Mouse (Mus musculus): ENCODE results near the gene Egfr.

Egfr gene

DNA sequence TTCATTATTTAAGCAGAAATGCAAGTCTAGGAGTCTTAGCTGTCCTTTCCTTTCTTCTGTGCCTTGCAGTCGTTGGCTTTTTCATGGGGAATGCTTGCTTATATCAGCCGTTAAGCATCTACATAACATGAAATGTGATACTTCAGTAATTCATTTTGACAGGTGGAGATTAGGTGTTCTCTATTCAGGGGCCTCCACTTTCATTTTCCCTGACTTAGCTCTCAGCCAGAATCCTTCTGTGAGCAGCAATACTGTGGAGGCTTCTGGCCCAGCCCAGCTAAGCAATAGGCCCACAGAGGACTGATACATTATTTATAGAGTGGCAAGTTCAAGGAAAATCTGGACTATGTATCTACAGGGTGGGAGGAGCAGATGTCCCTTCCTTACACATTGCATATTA, 25.0 kb downstream of the Egfr start:
- no peak for DNase-seq (ENCODE audit: low spot score in 2 of 2)

DNA sequence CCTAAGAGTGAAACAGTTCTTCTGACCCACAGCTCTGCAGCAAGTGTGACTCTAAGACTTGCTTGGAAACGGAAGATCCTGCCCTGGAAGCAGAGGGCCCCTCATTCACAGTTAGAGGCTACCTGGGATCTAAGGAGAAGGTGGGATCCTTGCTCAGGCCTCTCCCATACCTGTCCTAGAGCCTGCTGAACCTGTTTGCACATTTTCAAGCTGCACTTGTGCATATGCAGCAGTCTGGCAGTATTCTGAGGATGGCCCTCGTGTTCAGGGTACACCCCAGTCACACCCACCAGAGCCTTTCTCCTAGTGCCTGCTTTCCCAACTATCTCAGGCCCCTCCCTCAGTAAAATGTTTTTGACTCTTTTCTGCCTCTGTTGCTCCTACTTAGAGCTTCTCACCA, 29.6 kb downstream of the Egfr start:
- DNase-seq (ENCODE audit: low spot score in 2 of 2): no peak

DNA sequence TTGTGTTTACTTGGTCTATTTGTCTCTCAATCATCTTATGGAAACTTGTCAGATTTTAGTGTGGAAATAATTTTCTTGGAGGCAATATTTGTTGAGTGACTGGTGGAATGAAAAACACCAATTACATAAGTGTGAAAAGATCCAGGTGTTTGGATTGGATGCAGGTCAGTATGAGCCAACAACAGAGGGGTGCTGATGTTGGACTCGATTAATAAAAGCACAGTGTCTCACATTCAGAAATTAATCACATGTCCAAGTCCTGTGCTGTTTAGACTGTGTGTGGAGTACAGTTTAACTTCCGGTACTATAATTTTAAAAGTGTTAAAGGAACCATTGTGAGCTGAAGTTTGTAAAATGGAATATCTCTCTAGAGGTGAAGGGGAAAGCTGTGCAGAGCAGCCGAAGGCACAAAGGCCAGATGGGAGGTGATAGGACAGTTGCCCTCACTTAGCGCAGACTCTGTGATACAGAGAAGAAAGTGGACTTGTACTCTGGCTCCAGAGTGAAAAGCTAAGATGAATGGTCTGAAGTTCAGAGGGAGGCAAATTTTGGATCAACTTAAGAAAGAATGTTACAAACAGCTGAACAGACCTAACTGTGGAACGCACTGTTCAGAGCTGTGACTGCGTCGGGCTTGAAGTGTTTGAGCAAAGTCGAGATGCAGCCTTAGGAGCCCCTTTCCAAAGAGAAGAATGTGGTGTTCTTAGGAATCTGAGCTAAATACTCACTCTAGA, 32.1 kb downstream of the Egfr start:
- no peak for DNase-seq (ENCODE audit: low spot score in 2 of 2)

DNA sequence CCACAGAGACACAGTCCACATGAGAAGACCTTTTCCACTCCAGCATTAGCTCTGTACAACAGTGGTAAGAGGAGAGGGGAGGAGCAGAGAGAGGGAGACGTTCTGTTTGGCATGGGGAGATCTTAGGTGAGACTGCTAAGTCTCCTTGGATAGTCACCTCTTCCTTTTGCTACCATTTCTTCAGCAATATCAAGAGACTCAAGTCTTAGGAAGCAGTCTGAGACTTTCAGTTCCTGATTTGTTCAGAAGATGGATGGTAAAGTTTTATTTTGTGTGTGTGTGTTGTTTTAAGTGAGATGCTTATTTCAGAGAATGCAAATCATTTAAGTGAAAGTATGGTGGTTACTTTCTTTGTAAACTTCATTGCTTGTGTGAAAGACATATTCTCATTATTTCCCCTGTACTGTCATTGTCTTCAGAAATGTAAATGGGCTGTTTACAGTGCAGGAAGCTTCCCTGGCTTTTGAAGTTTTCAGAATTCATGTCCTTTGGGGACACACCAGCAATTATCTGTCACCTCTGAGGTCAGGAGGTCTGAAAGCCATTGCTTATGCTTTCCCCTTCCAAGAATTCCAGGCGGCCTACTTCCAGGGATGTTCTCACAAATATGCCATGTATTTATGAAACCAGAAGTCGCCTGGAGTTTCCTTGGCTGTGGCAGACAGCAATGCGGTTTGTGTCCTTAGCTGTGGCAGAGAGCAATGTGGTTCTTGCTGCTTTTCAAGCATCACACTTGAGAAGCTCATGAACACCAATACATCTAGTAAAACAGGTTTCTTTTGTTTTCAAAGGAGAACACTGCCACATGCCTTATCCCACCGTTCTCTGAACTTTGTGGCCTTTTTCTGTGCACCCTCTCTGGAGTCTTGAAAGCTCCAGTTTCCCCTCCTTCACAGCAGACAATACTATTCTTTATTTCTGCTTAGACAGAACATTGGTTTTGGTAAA, 40.9 kb downstream of the Egfr start:
- DNase-seq (ENCODE audit: low spot score in 2 of 2): no peak

DNA sequence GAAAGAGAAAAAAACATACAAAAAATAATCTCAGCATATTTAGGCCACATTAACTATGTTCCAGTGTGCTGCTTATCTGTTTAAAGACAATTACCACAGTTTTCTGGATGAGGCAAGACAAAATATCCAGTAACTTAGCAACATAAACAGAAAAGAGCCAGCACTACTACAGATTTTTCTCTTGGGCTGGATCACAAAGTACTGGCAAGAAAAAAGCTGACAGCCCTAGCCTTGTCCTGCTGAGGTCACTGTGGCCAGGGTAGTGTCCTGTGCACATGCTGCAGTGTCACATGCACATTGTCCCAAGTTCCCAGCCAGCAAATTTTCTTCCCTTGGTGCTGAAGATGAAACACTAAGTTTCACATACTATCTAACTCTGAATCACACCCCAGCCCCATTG, 43.0 kb downstream of the Egfr start:
- DNase-seq (ENCODE audit: low spot score in 2 of 2): no peak

DNA sequence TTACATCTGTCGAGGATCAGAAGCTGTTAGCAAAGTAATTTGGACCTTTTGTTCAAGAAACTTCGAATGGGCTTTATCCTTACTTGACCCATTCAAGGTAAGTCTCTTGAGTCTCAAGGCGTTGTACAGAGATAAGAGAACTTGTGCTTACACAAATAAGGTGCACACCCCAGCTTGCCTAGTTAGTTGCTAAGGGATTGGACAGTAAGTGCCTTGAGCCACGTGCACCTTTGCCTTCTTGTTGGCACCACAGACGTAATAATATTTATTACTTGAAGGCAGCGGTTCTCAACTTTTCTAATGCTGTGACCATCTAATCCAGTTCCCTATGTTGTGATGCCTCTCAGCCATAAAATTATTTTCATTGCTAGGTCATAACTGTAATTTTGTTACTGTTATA, 43.5 kb downstream of the Egfr start:
- no peak for DNase-seq (ENCODE audit: low spot score in 2 of 2)

DNA sequence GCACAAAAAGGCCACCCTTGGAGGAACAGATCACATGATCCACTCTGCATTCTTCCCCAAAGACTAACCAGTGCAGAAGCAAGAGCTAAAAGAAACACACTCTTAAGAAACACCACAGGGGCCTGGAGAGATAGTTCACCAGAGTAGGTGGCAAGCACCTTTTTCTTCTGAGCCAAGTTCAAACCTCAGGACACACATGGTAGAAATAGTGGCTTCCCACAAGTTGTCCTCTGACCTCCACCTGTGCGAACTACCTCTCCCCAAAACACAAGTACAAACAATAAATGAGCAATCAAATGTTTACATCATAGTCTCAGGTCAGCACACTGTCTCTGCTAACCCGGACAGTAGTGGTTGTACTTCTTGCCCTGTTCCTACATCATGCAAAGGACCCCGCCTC, 45.5 kb downstream of the Egfr start:
- no peak for DNase-seq (ENCODE audit: low spot score in 2 of 2)

DNA sequence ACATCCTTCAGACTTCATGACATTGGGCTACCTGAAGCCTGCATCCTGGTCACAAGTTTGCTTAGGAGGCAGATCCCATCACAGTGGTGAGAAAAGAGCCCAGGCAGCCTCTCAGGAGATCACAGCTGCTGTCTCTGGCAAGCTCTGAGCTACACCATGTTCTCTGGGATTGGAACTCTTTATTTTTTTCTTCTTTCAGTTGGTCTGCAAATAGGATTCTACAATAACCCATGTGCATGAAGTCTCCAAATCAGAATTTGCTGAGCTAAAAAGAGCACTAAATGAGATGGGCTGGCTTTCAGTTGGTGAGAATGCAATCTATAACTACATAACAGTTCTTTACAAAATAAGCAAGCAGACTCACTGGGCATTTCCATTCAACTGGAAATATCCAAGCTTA, 46.1 kb downstream of the Egfr start:
- DNase-seq (ENCODE audit: low spot score in 2 of 2): no peak

DNA sequence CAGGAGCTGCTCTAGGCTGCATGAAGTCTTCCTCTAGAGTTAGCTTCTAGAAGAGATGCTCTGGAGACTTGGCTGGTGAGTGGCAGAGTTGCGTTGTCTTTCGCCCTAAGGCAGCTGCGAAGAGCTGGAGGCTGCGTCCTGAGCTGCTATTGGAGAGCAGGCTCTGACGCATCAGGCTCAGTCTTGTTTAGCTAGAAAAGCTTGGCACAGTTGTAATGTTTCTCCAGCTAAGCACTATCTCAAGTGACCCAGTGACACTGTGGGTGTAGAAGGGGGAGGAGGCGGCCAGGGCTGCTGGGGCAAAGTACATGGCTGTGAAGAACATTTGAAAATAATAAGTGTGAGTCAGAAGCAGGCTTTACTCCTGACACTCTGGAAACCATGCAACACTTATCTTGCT, 48.5 kb downstream of the Egfr start:
- DNase-seq (ENCODE audit: low spot score in 2 of 2): peak in 1 of 2 experiments; percentile 1

DNA sequence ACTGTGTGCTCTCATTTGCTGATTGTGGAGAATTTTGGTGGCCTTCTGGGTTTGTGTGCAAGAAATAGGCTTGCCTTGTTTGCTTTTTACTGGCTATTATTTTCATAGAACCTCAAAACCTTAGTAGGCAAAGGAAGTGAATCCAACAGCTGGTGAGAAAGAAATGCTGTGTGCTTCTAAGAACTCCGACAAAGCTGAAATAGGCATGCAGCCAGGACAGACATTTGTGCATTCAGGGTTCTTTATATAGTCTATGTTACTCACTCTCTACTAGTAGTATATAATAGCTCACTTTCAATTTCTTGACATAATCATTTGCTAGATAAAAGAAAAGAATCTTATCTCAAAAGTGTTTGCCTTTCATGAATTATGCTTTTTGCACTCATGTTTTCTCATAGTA, 50.7 kb downstream of the Egfr start:
- DNase-seq (ENCODE audit: low spot score in 2 of 2): no peak

DNA sequence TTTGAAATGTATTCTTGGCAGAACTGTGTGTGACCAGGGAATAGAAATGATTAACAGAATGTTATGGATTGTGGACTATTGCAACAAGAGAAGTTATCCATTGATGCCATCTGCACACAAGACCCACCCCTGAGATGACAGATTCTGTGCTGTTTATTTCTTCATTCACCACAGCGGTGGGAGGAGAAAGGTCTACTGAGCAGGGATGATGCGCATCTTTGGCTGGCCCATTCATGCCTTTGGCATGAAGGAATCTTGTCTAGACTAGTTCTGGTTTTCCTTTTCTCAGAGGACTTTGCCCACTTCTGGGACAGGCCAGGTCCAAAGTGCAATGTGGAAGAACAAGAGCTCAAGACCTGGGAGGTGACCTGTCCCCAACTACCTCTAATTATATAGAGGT, 52.0 kb downstream of the Egfr start:
- DNase-seq (ENCODE audit: low spot score in 2 of 2): no peak

DNA sequence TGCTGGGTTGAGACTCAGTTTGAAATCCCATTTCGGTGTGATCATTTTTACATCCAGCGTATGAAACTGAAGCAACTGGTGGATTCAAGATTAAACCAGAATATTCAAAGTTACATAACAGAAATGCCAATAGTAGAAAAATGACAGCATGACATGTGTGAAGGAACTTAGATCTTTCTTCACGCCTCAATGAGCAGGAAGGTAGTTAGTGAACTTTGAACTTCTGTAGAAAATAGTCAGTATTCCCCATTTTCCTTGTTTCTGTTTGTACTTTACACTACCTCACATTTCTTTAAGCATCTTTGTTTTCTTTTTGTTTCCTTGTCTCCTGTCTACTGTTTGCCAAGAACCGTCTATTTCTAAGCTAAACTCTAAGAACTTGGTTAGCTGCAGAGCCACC, 53.9 kb downstream of the Egfr start:
- DNase-seq (ENCODE audit: low spot score in 2 of 2): no peak

DNA sequence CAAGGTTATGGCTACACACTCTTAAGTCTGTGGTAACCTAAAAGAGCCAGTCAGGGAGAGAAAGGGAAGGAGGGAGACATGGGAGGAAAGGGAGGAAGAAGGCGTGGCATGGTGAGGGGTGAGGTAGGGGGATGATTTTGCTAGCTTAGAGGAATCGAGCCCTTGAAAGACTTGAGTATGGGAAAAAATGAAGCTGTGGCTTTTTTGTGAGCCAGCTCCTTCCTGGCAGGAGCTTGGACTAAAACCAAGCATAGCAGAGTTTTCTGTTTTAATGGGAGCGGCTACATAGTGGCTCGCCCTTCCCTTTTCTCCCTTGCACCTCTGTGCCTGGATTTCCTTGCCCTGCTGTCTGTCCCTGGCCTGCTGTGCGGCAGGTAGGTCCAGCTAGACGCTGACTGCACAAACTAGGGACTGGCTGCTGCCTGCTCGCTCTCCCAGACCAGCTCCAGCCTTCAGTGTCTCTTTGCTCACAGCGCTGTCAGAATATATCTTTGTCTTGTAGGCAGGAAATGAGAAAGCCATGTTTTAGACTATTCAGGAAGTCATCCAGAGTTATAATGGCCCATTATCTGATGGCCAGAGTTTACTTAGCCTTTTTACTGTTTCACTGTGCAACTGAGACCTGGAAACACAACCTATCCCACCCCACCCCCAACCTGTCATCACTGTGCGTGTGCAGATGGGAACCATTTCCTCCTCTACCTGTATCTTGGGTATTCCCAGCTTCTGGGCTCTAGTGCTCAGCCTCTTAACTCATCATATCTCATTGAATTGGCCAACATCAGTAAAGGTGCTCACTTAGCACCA, 57.4 kb downstream of the Egfr start:
- DNase-seq (ENCODE audit: low spot score in 2 of 2): no peak

DNA sequence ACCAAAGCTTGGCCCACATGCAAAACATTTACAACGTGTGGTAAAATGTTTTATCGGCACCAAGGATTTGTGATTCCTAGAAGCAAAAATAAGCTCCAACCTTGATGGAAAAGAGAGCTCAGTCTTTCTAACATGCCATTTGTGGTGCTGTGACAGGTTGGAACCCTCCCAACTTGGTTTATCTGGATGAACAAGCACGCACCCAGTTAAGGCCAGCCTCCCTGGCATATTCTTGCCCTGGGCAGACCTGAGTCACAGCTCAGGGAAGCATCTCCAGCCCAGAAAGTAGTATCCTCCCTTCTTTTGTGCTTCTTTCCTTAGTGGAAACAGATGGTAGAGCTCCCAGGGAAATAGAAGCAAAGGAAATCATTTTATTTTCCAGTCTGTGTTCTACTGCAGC, 58.1 kb downstream of the Egfr start:
- DNase-seq (ENCODE audit: low spot score in 2 of 2): no peak

DNA sequence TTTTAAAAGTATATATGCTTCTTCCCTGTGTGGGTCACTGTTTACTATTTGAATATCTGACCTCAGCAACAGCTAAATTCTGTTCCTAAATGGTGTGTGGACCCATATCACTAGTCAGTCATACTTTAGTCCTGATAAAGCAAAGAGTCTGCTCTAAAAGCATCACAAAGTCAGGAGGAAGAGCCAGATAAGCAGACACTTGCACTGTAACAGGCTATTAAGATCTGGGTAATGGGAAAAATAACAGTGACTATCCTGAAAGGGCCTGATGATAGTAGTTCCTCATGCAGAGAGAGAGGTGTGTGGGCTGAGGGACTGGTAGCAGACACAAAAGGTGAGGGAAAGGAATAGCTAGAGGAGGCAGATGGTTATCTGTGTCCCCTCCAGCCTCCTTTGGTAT, 61.3 kb downstream of the Egfr start:
- DNase-seq (ENCODE audit: low spot score in 2 of 2): no peak

DNA sequence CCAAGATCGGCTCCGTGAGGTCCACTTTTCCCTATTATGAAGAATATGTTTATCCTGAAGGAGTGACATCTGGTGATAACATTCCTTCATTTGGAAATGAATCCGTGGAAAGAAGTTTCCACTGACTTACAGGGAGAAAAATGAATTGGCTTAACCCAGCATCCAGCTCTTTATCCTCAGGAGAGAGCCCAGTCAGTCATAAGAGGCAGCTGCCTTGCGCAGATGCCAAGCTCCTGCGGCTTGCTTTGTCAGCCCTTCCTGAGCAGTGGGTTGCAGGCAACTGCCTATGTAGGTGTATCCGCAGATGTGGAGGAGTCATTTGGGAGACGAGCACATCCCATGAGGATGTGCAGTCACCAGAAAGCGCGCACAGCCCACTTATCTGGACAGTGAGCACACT, 64.4 kb downstream of the Egfr start:
- no peak for DNase-seq (ENCODE audit: low spot score in 2 of 2)

DNA sequence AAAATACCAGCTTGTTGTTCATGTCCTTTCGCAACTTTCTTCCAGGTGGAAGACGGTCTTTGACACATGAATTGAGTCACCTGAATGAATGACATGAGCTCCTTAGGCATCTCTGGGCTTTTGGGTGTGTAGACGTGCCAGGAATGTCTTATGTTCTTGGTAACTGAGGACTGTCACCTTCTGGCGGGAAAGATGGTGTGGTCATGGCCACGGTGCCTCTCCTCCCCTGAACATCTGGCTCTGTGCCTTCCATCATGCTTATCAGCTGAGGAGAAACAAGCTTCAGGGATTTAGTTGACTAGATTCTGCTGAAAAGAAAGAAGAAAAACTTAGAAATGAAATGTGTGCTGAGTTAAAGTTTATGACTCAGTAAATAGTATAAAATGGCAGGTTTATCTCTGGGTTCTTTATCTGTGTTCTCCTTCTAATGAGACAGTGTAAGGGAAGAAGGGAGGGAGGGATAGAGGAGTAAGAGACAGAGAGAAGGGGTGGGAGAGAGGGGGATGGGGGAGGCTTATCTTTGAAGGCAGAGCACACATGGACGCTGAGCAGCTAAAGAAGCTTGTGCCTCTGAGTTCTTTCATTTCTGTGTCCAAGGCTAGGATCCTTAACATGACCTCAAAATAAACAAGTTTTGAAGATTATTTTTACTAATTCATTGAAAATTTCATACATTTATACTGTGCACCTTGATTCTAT, 65.5 kb downstream of the Egfr start:
- no peak for DNase-seq (ENCODE audit: low spot score in 2 of 2)

DNA sequence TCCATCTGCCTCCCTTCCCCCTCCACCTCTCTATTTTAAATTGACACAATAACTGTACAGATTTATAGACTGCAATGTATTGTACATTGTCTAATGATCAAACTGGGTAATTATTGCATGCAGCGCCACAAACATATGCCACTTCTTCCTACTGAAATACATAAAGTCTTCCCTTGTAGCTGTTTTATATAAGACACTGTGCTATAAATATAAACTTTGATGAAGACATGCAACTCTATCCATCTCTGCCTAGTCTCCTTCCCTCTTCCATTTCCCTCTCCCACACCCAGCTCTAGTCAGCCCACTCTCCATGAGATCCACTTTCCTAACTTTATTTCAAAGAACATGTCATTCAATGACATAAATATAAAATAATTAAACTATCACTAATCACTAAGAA, 67.4 kb downstream of the Egfr start:
- no peak for DNase-seq (ENCODE audit: low spot score in 2 of 2)

DNA sequence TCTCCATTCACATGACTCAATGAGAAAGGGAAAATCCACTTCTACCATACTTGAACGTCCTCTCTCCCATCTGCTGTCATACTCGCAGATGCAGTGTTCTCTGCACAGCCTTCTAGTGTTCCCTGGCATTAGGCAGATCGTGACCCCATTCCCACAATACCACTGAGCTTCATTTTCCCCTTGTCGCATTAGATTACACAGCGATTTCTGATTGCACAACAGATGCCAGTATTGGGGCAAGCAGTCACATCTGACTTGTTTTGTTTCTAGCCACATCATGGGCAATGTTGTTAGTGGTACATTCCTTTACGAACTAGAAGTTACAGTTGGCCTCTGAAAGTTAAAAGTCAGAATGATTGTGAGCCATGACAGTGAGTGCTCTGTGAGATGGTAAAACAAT, 68.1 kb downstream of the Egfr start:
- DNase-seq (ENCODE audit: low spot score in 2 of 2): no peak

DNA sequence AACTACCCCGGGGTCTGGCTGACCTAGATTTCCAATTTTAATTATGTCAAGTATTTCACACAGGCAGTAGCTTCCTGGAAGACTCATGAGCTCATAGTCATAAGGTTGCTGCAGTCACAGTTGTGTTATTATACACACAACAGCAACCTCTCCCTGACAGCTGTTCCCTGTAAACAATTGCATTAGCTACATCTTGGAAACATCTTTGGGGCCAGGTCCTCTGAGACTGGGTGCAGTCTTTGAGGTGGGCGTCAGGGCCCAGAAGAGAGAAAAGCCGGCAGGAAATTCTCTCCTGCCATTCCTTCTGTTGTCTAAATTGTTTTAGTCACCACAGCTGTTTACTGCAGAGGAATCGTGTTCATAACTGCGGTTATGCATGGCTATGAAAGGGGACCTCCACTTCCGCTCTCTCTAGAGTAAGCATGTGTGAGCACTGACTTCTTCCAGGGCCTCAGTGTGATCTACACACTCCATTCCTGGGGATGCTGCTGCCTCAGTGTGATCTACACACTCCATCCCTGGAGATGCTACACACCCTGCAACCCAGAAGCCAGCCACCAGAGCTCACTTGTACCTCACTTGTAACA, 69.8 kb downstream of the Egfr start:
- DNase-seq (ENCODE audit: low spot score in 2 of 2): no peak

DNA sequence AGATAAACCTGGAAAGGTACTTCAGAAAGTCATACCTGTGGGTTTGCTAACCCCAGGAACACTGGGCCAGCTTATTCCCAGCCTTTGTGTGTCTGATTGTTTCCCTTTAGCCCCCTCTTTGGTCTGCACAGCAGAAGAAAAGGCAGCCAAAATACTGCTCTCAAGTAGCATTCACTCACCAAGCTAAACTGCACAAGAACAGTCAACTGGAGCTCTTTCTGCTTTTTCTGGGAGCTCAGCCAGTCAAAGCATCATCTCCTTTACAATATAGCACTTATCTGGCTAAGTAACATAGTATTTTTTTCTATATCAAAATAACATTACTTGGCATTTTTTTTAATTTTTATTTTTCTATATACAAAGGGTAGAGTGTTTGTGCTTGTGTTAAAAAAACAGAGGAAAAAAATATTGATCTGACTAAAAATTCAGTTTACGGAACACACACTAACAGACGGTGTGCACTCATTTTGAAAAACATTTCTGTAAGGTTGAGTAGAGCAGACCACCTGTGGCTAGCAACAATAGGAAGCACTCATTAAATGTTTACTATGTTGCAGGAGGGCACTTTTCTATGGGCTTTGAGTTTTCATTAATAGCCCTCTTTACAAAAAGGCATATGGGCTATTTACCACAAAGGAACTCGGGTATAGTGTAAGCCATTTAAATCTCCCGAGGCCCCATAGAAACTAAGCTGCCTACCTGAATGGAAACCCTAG, 72.0 kb downstream of the Egfr start:
- DNase-seq (ENCODE audit: low spot score in 2 of 2): no peak
